Mouse (Mus musculus): ENCODE measurements around the gene Gimap4.

DNA sequence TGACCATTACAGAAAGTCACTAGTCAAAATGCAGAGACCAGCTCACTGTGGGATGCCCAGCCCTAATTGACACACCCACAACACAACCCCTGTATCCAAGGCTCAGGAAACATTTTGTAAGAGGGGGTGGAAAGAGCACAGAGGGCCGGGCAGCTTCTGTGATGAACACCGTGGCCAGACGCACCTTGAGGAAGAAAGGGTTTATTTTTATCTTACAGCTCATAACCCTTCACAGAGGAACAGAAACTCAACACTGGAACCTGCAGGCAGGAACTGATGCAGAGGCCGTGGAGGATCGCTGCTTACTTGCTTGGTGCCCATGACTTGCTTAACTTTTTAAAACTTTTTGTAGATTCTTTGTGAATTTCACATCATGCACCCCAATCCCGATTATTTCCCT, 8.6 kb downstream of the Gimap4 start:
- TF ChIP-seq CTCF (IDR thresholded peaks at IDR 0.05; ENCODE audit: extremely low read depth, insufficient read depth, insufficient read length, insufficient replicate concordance) (no peak), POLR2A (IDR thresholded peaks at IDR 0.05; ENCODE audit: low read depth, low read length) (no peak; the same call in 1 of the 2 replicates)
